Mouse (Mus musculus) forebrain, postnatal 0 days (tissue): ENCODE data around the gene Tspan18. TPM values are rescaled to one million over a fixed set of nuclear protein-coding genes. Genes with fewer than 3 reads are reported as not detected.

Experiments
- ATAC-seq: fragments of 200-750 bp; cut with Nextera tagmentation; 2 replicates; pipeline ENCODE4 v1.8.0; 2017; ENCODE audit warnings: mild to moderate bottlenecking, moderate library complexity
- DNase-seq: peaks from one replicate; pipeline ENCODE4 v3.0.0-alpha.2; 2015
- H3K27ac ChIP-seq: fragments of 300-500 bp; sonication (generic); 2 replicates; pipeline ENCODE4 v1.5.1; 2014; ENCODE audit warnings: low read depth, mild to moderate bottlenecking, antibody characterized with exemption, low read length, moderate library complexity, mixed read lengths
- H3K27me3 ChIP-seq: fragments of 300-500 bp; sonication (generic); 2 replicates; pipeline ENCODE4 v1.6.1; 2014; ENCODE audit warnings: mild to moderate bottlenecking, low read length, mixed read lengths; ENCODE audit not compliant: insufficient read depth
- H3K36me3 ChIP-seq: fragments of 300-500 bp; sonication (generic); 2 replicates; pipeline ENCODE4 v1.6.1; 2014; ENCODE audit warnings: mild to moderate bottlenecking, moderate library complexity; ENCODE audit not compliant: insufficient read depth
- H3K4me1 ChIP-seq: fragments of 300-500 bp; sonication (generic); 2 replicates; pipeline ENCODE4 v1.6.1; 2014; ENCODE audit warnings: antibody characterized with exemption; ENCODE audit not compliant: insufficient read depth
- H3K4me2 ChIP-seq: fragments of 300-500 bp; sonication (generic); 2 replicates; pipeline ENCODE4 v1.6.1; 2014; ENCODE audit warnings: low read depth, mild to moderate bottlenecking, moderate library complexity
- H3K4me3 ChIP-seq: fragments of 300-500 bp; sonication (generic); 2 replicates; pipeline ENCODE4 v1.5.1; 2014; ENCODE audit warnings: low read depth, low read length, mixed read lengths
- H3K9ac ChIP-seq: fragments of 300-500 bp; sonication (generic); 2 replicates; pipeline ENCODE4 v1.6.1; 2014; ENCODE audit warnings: mild to moderate bottlenecking
- H3K9me3 ChIP-seq: fragments of 300-500 bp; sonication (generic); 2 replicates; pipeline ENCODE4 v1.6.1; 2016; ENCODE audit warnings: low read length
- CTCF ChIP-seq: sonication (generic); IDR thresholded peaks from 2 replicates; pipeline ENCODE4 v1.5.1; 2016; ENCODE audit warnings: antibody characterized with exemption, control low read depth, low read depth
- WGBS: fragments of 180-500 bp; shearing (Covaris S2); extraction: QIAGEN DNeasy Blood & Tissue Kit; methylation state at CpG from one replicate; pipeline ENCODE4 v1.1.7; 2014; 5-methylcytosine and 5-hydroxymethylcytosine counted together
- polyA plus RNA-seq: library from polyadenylated mRNA; unstranded; fragments of >200 nt; fragmentation: Nextera tagmentation; extraction: Ambion mirVana; gene quantifications from 2 replicates; pipeline ENCODE4 v1.2.1, GENCODE M21; 2015
- total RNA-seq: library from RNA; depleted of rRNA; stranded (reverse); fragments of >200 nt; gene quantifications from 2 replicates; pipeline ENCODE4 v1.2.3, GENCODE M21; 2014

Gene Tspan18
- total and polyA plus RNA-seq, 2 experiments from 2014 or later = 14.4 to 23.1 TPM

DNA sequence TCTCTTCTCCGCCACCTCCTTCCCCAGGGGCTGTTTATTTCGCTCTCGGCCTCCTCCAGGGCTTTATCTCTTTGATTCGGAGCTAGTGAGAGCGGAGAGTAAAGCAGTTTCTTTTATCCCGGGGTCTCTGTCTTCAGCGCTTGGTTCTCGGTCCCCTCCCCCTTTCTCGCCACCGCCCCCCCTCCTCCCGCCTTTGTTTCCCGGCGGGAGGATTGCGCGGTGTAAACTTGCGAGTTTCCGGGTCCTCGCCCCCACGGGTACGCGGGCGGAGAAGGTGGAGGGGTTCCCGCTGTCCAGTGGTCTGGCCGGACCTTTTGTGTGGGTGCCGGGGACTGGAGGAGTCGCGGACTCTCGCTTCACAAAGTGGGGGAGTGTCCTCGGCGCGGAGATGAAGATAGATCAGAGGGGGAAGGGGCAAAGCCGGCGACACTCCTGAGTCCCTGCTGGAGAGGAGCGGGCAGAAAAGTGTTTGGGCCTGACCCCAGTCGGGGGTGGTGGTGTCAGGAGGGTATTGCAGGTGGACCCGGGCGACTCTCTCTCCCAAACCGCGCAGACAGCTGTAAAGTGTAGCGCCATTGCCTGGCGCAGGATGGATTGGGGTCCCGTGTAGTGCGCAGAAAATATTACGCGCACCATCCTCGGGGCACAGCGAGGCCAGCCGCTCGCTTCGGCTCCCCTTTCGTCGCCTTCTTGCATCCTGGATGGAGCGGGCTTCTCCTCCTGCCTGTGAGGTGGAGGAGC lies 146.1 kb downstream of the Tspan18 start:
- DNase-seq (peak; percentile 70), ATAC-seq (peak; percentile 14; the same call in 1 of the 2 replicates)
- H3K36me3 ChIP-seq = no peaks in the 10 kb centered on the region
- TF ChIP-seq CTCF = no peak; the same call in 1 of the 2 replicates
- H3K9me3 ChIP-seq = no peaks in the 10 kb centered on the region
- H3K4me3 ChIP-seq = peak overlapping the region; percentile 81
- peak overlapping the region; percentile 91 for H3K27ac ChIP-seq
- H3K9ac ChIP-seq = peak overlapping the region; percentile 90
- H3K4me2 ChIP-seq = peak overlapping the region; percentile 91
- WGBS = under 1% methylated on average over 51 of the region's 53 CpGs
- no peaks in the 10 kb centered on the region for H3K27me3 ChIP-seq
- H3K4me1 ChIP-seq = peaks cover 30% of the 10 kb centered on the region

DNA sequence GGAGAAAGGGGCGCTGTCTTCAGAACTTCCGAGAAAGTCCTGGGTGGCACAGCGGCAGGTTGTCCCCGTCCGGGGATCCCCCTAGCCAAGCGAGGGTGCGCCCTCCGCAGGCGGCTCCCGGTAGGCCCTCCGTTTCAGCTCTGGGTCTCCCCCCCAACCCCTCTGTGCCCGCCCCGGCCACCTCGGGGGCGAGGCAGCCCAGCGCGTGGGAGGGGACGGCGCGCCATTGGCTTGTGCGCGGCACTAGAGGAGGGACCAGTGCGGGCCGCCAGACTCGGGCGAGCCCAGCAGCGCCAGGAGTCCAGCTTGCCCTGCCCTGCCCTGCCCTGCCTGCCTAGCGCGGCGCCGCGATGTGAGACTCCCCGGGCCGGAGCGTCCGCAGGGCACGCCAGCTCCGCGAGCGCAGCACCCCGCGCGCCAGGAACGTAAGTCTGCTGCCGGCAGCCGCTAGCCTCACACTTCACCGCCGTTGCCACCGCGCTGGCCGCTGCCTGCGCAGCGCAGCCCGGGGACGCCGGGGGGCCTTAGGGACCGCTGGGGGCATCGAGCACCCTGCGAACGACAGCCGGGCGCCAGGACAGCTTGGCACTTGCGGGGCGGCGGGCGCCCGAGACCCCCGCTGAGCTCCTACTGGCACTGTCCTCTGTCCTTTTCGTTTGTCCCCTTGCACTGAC lies 146.8 kb downstream of the Tspan18 start, which contains the start of gene Trp53i11:
Gene Trp53i11, plus strand, starts transcription at position 226 of the 674 bp plus-strand sequence.
- Histone ChIP-seq H3K27ac (peak within 1 kb of the TSS; percentile 91), H3K36me3 (no peaks in the 10 kb centered on the region), H3K9ac (peak within 1 kb of the TSS; percentile 90), H3K27me3 (no peaks in the 10 kb centered on the region), H3K4me1 (peaks cover 30% of the 10 kb centered on the region), H3K4me2 (peak within 1 kb of the TSS; percentile 91), H3K9me3 (no peaks in the 10 kb centered on the region), H3K4me3 (peak within 1 kb of the TSS; percentile 81)
- peak; percentile 92 for ATAC-seq
- under 1% methylated on average over 62 of the region's 69 CpGs for WGBS
- TF ChIP-seq CTCF = peak; percentile 74
- DNase-seq = peak; percentile 88

DNA sequence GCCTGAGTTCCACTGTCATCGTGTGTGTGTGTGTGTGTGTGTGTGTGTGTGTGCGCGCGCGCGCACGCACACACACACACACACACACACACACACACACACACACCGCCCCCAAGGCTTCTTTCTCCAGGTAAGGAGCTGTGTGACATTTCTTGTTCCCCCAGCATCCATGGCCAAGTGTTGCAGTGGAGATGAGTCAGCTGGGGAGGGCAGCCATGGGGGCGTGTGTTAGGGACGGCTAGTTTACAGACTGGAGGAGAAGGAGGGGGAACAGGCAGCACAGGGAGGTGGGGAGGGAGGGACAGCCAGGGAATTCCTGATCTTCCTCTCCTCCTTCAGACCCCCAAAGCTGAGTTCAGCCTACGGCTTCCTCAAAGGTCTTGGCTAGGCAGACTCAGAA lies 151.4 kb downstream of the Tspan18 start:
- Histone ChIP-seq H3K4me2 (no peak overlapping the region), H3K27me3 (no peaks in the 10 kb centered on the region), H3K4me3 (no peak overlapping the region), H3K9ac (no peak overlapping the region), H3K27ac (no peak overlapping the region), H3K9me3 (no peaks in the 10 kb centered on the region), H3K36me3 (no peaks in the 10 kb centered on the region), H3K4me1 (peaks cover 14% of the 10 kb centered on the region)
- TF ChIP-seq CTCF = no peak
- ATAC-seq (no peak), DNase-seq (no peak)
- 82% methylated on average over 11 of the region's 11 CpGs for WGBS

- peak overlapping the region; percentile 32 for H3K4me3 ChIP-seq
- DNase-seq = peak; percentile 64
- H3K4me2 ChIP-seq = peak overlapping the region; percentile 69
- TF ChIP-seq CTCF = no peak
- ATAC-seq = peak; percentile 30
- no peaks in the 10 kb centered on the region for H3K9me3 ChIP-seq
- H3K9ac ChIP-seq = peak overlapping the region; percentile 68
- H3K36me3 ChIP-seq = no peaks in the 10 kb centered on the region
- no peaks in the 10 kb centered on the region for H3K27me3 ChIP-seq
- peak overlapping the region; percentile 59; the same call in 1 of the 2 replicates for H3K27ac ChIP-seq
- 4% methylated on average over 36 of the region's 41 CpGs for WGBS
- peaks cover 24% of the 10 kb centered on the region for H3K4me1 ChIP-seq
Measured at GRCm38 (mm10) chr2:93180077-93180844, 154.0 kb downstream of the Tspan18 start.

DNA sequence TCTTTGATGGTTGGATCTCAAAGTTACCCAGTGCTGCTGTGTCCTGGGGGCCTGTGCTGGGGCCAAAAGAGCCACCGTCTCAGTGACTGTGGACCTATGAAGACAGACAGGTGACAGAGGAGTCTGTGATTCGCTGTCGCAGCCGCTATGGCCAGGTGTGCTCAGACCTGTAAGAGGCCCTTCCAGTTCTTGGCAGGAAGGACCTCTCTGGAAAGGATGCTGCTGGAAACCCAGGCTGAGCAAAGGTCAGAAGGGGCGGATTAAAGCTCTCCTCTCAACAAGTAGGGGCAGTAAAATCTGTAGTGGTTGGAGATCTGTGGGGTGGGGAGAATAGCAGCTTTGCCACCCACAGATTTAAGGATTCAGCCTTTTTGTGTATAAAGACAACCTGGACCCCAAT lies 154.7 kb downstream of the Tspan18 start:
- peak overlapping the region; percentile 68 for H3K9ac ChIP-seq
- no peak for TF ChIP-seq CTCF
- WGBS = 66% methylated on average over 5 of the region's 5 CpGs
- peaks cover 24% of the 10 kb centered on the region for H3K4me1 ChIP-seq
- ATAC-seq = no peak
- no peak overlapping the region for H3K4me3 ChIP-seq
- H3K9me3 ChIP-seq = no peaks in the 10 kb centered on the region
- H3K36me3 ChIP-seq = no peaks in the 10 kb centered on the region
- peak overlapping the region; percentile 69 for H3K4me2 ChIP-seq
- no peaks in the 10 kb centered on the region for H3K27me3 ChIP-seq
- no peak for DNase-seq
- H3K27ac ChIP-seq = no peak overlapping the region

- Histone ChIP-seq H3K27me3 (no peaks in the 10 kb centered on the region), H3K27ac (no peak overlapping the region), H3K4me2 (no peak overlapping the region), H3K36me3 (no peaks in the 10 kb centered on the region), H3K4me3 (no peak overlapping the region), H3K9ac (no peak overlapping the region), H3K9me3 (no peaks in the 10 kb centered on the region), H3K4me1 (peaks cover 29% of the 10 kb centered on the region)
- 73% methylated on average over 4 of the region's 4 CpGs for WGBS
- TF ChIP-seq CTCF = no peak
- DNase-seq = no peak
- ATAC-seq = no peak
Measured at GRCm38 (mm10) chr2:93178313-93178677, 156.0 kb downstream of the Tspan18 start.
